Mouse (Mus musculus) hindbrain, postnatal 0 days (tissue): Measurements from ENCODE around the gene Stk38. TPM values are rescaled to one million over a fixed set of nuclear protein-coding genes. Genes with fewer than 3 reads are reported as not detected.
A peak's percentile ranks its signal among the peaks of the same experiment; 100 is the strongest.
"Not testable (repeated sequence)": the region's sequence is repeated elsewhere in the genome, so short reads cannot be mapped to it uniquely, and the experiment has no call there.

ENCODE experiments used
- ATAC-seq: fragments of 200-750 bp; cut with Nextera tagmentation; 2 replicates; pipeline ENCODE4 v1.8.0; 2017; ENCODE audit warnings: mild to moderate bottlenecking, moderate TSS enrichment, moderate library complexity
- DNase-seq: peaks from one replicate; pipeline ENCODE4 v3.0.0-alpha.2; 2015; ENCODE audit warnings: low spot score
- H3K27ac ChIP-seq: fragments of 300-500 bp; sonication (generic); 2 replicates; pipeline ENCODE4 v1.5.1; 2014; ENCODE audit warnings: mild to moderate bottlenecking
- H3K27me3 ChIP-seq: fragments of 300-500 bp; sonication (generic); 2 replicates; pipeline ENCODE4 v1.6.1; 2014; ENCODE audit warnings: low read length, mixed read lengths; ENCODE audit not compliant: insufficient read depth
- H3K36me3 ChIP-seq: fragments of 300-500 bp; sonication (generic); 2 replicates; pipeline ENCODE4 v1.6.1; 2014; ENCODE audit warnings: low read length, mixed read lengths; ENCODE audit not compliant: insufficient read depth
- H3K4me1 ChIP-seq: fragments of 300-500 bp; sonication (generic); 2 replicates; pipeline ENCODE4 v1.6.1; 2014; ENCODE audit warnings: antibody characterized with exemption, low read length, mixed read lengths; ENCODE audit not compliant: insufficient read depth
- H3K4me2 ChIP-seq: fragments of 300-500 bp; sonication (generic); 2 replicates; pipeline ENCODE4 v1.6.1; 2014; ENCODE audit warnings: low read depth, mild to moderate bottlenecking, low read length, moderate library complexity, mixed read lengths
- H3K4me3 ChIP-seq: fragments of 300-500 bp; sonication (generic); 2 replicates; pipeline ENCODE4 v1.5.1; 2014; ENCODE audit warnings: low read length
- H3K9ac ChIP-seq: fragments of 300-500 bp; sonication (generic); replicated peaks from 2 replicates; pipeline ENCODE4 v1.6.1; 2014; ENCODE audit warnings: mild to moderate bottlenecking, low read length, moderate library complexity, mixed read lengths
- H3K9me3 ChIP-seq: fragments of 300-500 bp; sonication (generic); 2 replicates; pipeline ENCODE4 v1.6.1; 2016; ENCODE audit warnings: low read length, mixed read lengths
- CTCF ChIP-seq: IDR thresholded peaks from 2 replicates; pipeline ENCODE4 v1.5.1; 2016; ENCODE audit warnings: antibody characterized with exemption, control low read depth, low read depth
- WGBS: fragments of 180-500 bp; shearing (Covaris S2); extraction: QIAGEN DNeasy Blood & Tissue Kit; methylation state at CpG from one replicate; pipeline ENCODE4 v1.1.7; 2014; 5-methylcytosine and 5-hydroxymethylcytosine counted together
- polyA plus RNA-seq: library from polyadenylated mRNA; unstranded; fragments of >200 nt; fragmentation: Nextera tagmentation; extraction: Ambion mirVana; gene quantifications from 2 replicates; pipeline ENCODE4 v1.2.1, GENCODE M21; 2015
- total RNA-seq: library from RNA; depleted of rRNA; stranded (reverse); fragments of >200 nt; gene quantifications from 2 replicates; pipeline ENCODE4 v1.2.3, GENCODE M21; 2014

The Stk38 gene
- total and polyA plus RNA-seq, 2 experiments from 2014 or later, result 52.7 to 58.7 TPM

- Histone ChIP-seq H3K4me3 (no peak overlapping the region), H3K4me2 (no peak overlapping the region), H3K9me3 (no peaks in the 10 kb centered on the region), H3K9ac (no peak overlapping the region), H3K27me3 (no peaks in the 10 kb centered on the region), H3K36me3 (peaks cover 51% of the 10 kb centered on the region), H3K4me1 (peaks cover 7% of the 10 kb centered on the region; the same call in 1 of the 2 replicates), H3K27ac (no peak overlapping the region)
- no peak for TF ChIP-seq CTCF
- no peak for ATAC-seq
- DNase-seq, result no peak
- WGBS, result 64% methylated on average over 11 of the region's 11 CpGs
These were observed 31.6 kb upstream of the Stk38 start for GRCm38 (mm10) chr17:29039351-29039750.

- TF ChIP-seq CTCF, result no peak
- ATAC-seq, result no peak
- Histone ChIP-seq H3K9ac (no peak overlapping the region), H3K9me3 (no peaks in the 10 kb centered on the region), H3K36me3 (peaks cover 33% of the 10 kb centered on the region), H3K4me3 (peak overlapping the region; percentile 61), H3K4me2 (peak overlapping the region; percentile 95), H3K4me1 (peaks cover 12% of the 10 kb centered on the region; the same call in 1 of the 2 replicates), H3K27ac (no peak overlapping the region), H3K27me3 (no peaks in the 10 kb centered on the region)
- DNase-seq, result no peak
These were observed 27.7 kb upstream of the Stk38 start for GRCm38 (mm10) chr17:29035506-29035905.

- TF ChIP-seq CTCF, result no peak
- Histone ChIP-seq H3K9ac (peak overlapping the region; percentile 89), H3K27me3 (no peaks in the 10 kb centered on the region), H3K36me3 (peaks cover 20% of the 10 kb centered on the region), H3K4me1 (peaks cover 12% of the 10 kb centered on the region; the same call in 1 of the 2 replicates), H3K27ac (no peak overlapping the region), H3K9me3 (no peaks in the 10 kb centered on the region), H3K4me2 (peak overlapping the region; percentile 95), H3K4me3 (peak overlapping the region; percentile 61)
- no peak for ATAC-seq
- DNase-seq, result no peak
These were observed 26.5 kb upstream of the Stk38 start for GRCm38 (mm10) chr17:29034264-29034663.

GRCm38 (mm10) chr17:29033569-29034061 is 25.8 kb upstream of the Stk38 start:
- Histone ChIP-seq H3K4me3 (peak overlapping the region; percentile 61), H3K4me2 (peak overlapping the region; percentile 95), H3K36me3 (peaks cover 16% of the 10 kb centered on the region), H3K27me3 (no peaks in the 10 kb centered on the region), H3K9me3 (no peaks in the 10 kb centered on the region), H3K27ac (0 out of 2 replicates have a peak overlapping the region, but pooled peaks have one; percentile 0), H3K4me1 (peaks cover 12% of the 10 kb centered on the region; the same call in 1 of the 2 replicates), H3K9ac (peak overlapping the region; percentile 89)
- DNase-seq (no peak), ATAC-seq (no peak)
- TF ChIP-seq CTCF, result no peak
- WGBS, result 0% methylated on average over 6 of the region's 6 CpGs

- Histone ChIP-seq H3K9ac (peak within 1 kb of the TSS; percentile 89), H3K36me3 (peaks cover 12% of the 10 kb centered on the region), H3K9me3 (no peaks in the 10 kb centered on the region), H3K4me3 (peak within 1 kb of the TSS; percentile 61), H3K27ac (peak within 1 kb of the TSS; percentile 98), H3K27me3 (no peaks in the 10 kb centered on the region), H3K4me2 (peak within 1 kb of the TSS; percentile 95), H3K4me1 (peaks cover 12% of the 10 kb centered on the region; the same call in 1 of the 2 replicates)
- no peak; the same call in 1 of the 2 replicates for TF ChIP-seq CTCF
- whole genome bisulfite sequencing, result under 1% methylated on average over 76 of the region's 77 CpGs
- ATAC-seq (peak; percentile 100), DNase-seq (peak; percentile 100)
These were observed 24.7 kb upstream of the Stk38 start, which contains the start of gene Srsf3 for GRCm38 (mm10) chr17:29032274-29033069. Gene Srsf3 (plus strand): TSS chr17:29032628.

- Histone ChIP-seq H3K27me3 (no peaks in the 10 kb centered on the region), H3K4me3 (peak overlapping the region; percentile 61), H3K36me3 (peaks cover 6% of the 10 kb centered on the region; the same call in 1 of the 2 replicates), H3K4me1 (peaks cover 12% of the 10 kb centered on the region; the same call in 1 of the 2 replicates), H3K9me3 (no peaks in the 10 kb centered on the region), H3K27ac (peak overlapping the region; percentile 98), H3K4me2 (peak overlapping the region; percentile 73), H3K9ac (peak overlapping the region; percentile 89)
- TF ChIP-seq CTCF, result no peak
- ATAC-seq (no peak), DNase-seq (peak; percentile 49)
- under 1% methylated on average over 26 of the region's 26 CpGs for WGBS
These were observed 24.0 kb upstream of the Stk38 start for GRCm38 (mm10) chr17:29031771-29032273.

GRCm38 (mm10) chr17:29031085-29031711 is 23.4 kb upstream of the Stk38 start:
- DNase-seq, H3K9me3 ChIP-seq, H3K36me3 ChIP-seq, ATAC-seq, H3K27me3 ChIP-seq: not testable (repeated sequence)
- WGBS, result 49% methylated on average over 7 of the region's 7 CpGs
- Histone ChIP-seq H3K4me3 (peak overlapping the region; percentile 61; the same call in 1 of the 2 replicates), H3K4me2 (peak overlapping the region; percentile 73), H3K27ac (peak overlapping the region; percentile 98), H3K9ac (peak overlapping the region; percentile 89), H3K4me1 (peaks cover 12% of the 10 kb centered on the region; the same call in 1 of the 2 replicates)
